Mouse (Mus musculus) kidney, postnatal 14 days (tissue): ENCODE measurements around the gene Natd1.
A peak's percentile ranks its signal among the peaks of the same experiment; 100 is the strongest.

Source experiments
- DNase-seq: peaks from one replicate; pipeline ENCODE4 v3.0.0; 2022; ENCODE audit warnings: mixed read lengths

The Natd1 gene

GRCm38 (mm10) chr11:60931869-60932481 is 17.4 kb upstream of the Natd1 start, which contains the start of gene Map2k3:
Map2k3 (plus strand) TSS chr11:60932033.
- DNase-seq, result peak; percentile 98

GRCm38 (mm10) chr11:60931282-60931868 is 16.8 kb upstream of the Natd1 start:
- no peak for DNase-seq

GRCm38 (mm10) chr11:60930724-60931281 is 16.3 kb upstream of the Natd1 start:
- no peak for DNase-seq

- DNase-seq, result peak; percentile 95
Measured at GRCm38 (mm10) chr11:60927264-60927663, 12.7 kb upstream of the Natd1 start.

GRCm38 (mm10) chr11:60924981-60925380 is 10.4 kb upstream of the Natd1 start:
- no peak for DNase-seq

GRCm38 (mm10) chr11:60924498-60924897 is 9.9 kb upstream of the Natd1 start:
- DNase-seq, result no peak

GRCm38 (mm10) chr11:60922964-60923363 is 8.4 kb upstream of the Natd1 start:
- DNase-seq, result no peak

- DNase-seq, result no peak
Measured at GRCm38 (mm10) chr11:60922195-60922594, 7.6 kb upstream of the Natd1 start.

- no peak for DNase-seq
Measured at GRCm38 (mm10) chr11:60920021-60920420, 5.5 kb upstream of the Natd1 start.

- no peak for DNase-seq
Measured at GRCm38 (mm10) chr11:60915201-60915600, 651 bp upstream of the Natd1 start.

- DNase-seq, result peak; percentile 95
Measured at GRCm38 (mm10) chr11:60913301-60914196, 1.0 kb downstream of the Natd1 start.

- DNase-seq, result no peak
Measured at GRCm38 (mm10) chr11:60912525-60912973, 2.0 kb downstream of the Natd1 start.

- DNase-seq, result no peak
Measured at GRCm38 (mm10) chr11:60909626-60910025, 4.9 kb downstream of the Natd1 start.

GRCm38 (mm10) chr11:60908073-60908472 is 6.5 kb downstream of the Natd1 start:
- no peak for DNase-seq

GRCm38 (mm10) chr11:60906449-60906848 is 8.1 kb downstream of the Natd1 start:
- DNase-seq, result no peak

- DNase-seq, result no peak
Measured at GRCm38 (mm10) chr11:60905407-60906120, 9.0 kb downstream of the Natd1 start.

GRCm38 (mm10) chr11:60903661-60904061 is 10.9 kb downstream of the Natd1 start:
- no peak for DNase-seq

- DNase-seq, result peak; percentile 62
Measured at GRCm38 (mm10) chr11:60902486-60902885, 12.1 kb downstream of the Natd1 start.

GRCm38 (mm10) chr11:60902001-60902400 is 12.5 kb downstream of the Natd1 start:
- no peak for DNase-seq

GRCm38 (mm10) chr11:60895915-60896314 is 18.6 kb downstream of the Natd1 start:
- DNase-seq, result peak; percentile 59

GRCm38 (mm10) chr11:60890744-60891143 is 23.8 kb downstream of the Natd1 start:
- no peak for DNase-seq

- DNase-seq, result peak; percentile 45
Measured at GRCm38 (mm10) chr11:60890286-60890685, 24.3 kb downstream of the Natd1 start.

- no peak for DNase-seq
Measured at GRCm38 (mm10) chr11:60889861-60890260, 24.7 kb downstream of the Natd1 start.
